Mouse (Mus musculus): ENCODE results near the gene Pld4.
"Not testable (repeated sequence)": the region's sequence is repeated elsewhere in the genome, so short reads cannot be mapped to it uniquely, and the experiment has no call there.

Gene Pld4

DNA sequence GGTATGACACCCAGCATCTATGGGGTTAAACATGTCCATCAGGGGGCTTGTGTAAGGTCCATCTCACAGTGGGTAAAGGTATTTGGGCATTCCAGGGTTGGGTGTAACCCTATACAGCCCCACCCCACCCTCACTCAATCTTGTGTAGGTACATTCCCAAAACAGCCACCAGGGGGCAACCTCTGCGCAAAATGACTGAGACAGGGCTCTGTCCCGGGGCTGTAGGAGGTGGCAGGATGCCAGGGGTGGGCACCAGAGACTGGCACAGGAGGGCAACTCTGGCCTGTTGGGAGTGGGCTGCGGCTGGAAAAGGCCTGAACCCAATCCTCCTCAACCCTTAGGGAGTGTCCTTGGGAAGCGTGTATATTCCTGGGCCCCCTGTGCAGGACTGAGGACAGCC, 40.0 kb downstream of the Pld4 start:
- peak; percentile 67 for DNase-seq (ENCODE audit: extremely low read depth, low read depth)

DNA sequence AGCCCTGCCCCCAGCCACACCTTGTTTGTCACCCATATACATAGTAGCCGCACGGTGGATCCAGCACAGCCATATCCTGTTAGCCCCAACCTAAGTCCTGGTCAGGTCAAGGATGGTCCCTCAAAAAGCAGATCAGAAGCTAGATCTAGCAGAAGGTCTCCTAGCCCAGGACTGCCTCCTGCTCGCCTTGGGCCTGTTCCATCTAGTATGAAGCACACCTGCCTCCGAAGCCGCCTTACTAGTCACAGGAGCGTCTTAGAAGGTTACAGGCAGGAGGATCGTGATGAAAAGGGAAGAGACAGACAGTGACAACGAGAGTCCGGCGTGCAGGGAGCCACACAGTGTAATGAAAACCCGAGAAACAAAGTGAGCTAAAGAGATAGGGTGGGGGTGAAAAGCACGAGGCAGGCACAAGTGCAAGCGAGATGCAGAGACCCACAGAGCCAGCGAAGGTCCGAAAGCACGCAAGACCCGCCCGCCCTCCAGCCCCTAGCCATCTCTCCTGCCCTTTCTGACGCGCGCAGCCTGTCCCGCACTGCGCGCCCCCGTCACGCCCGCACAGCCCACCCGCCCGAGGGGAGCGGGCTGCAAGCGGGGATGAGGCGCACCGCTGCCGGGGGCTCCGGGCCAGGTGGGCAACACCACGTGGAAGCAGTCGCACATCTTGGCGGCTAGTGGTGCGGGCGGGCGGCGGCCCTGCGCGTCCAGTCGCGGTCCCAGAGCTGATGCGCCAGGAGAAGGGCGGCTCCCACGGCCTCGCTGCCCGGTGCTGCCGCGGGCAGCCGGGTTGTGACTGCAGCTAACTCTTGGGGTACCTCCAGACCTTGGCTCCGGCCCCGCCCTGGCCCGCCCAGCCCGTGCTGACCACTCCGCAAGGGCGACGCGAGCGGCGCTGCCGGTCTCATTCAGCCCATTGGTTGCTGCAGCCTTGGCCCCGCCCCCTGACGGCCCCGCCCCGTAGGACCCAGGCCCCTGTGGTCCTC, 41.7 kb downstream of the Pld4 start, which contains the start of gene Ahnak2:
Gene Ahnak2, minus strand, starts transcription at position 794 of the 983 bp plus-strand sequence.
- DNase-seq (ENCODE audit: extremely low read depth, low read depth): no peak

DNA sequence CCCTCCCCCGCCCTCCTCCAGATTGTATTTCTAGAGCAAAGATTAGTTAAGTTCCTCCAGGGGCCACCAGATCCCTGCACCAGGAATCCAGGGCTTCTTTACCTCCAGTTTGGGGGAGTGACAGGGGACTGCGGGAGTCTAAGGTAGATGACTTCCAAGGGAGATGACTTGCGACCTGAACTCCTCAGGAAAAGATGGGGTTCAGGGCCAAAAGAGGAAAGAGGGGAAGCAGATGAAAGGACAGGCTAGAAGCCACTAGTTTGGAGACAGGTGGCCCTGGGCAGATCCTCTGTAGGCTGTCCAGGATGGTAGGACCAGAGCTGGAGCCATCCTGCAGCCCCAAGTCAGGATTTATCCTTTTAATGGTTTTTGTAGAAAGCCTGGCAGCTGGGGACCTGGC, 42.5 kb downstream of the Pld4 start:
- DNase-seq (ENCODE audit: extremely low read depth, low read depth): no peak

DNA sequence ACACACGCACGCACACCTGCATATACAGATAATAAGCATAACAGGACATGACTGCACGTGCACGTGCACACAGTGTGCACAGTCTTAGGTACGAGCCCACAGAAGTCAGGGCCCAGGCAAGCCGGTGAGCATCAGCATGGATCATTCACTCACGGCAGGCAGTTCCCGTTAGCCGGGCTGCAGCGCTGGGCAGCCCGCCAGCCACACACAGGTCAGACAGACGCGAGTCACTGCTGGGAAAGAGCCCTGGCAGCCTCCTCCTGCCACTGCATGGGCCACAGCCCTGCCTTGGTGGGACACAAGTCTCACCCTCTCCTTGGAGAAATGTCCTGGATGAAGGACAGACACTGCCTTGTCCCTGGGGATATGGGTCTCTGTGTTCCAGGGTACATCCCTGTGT, 43.6 kb downstream of the Pld4 start:
- DNase-seq (ENCODE audit: extremely low read depth, low read depth): no peak

DNA sequence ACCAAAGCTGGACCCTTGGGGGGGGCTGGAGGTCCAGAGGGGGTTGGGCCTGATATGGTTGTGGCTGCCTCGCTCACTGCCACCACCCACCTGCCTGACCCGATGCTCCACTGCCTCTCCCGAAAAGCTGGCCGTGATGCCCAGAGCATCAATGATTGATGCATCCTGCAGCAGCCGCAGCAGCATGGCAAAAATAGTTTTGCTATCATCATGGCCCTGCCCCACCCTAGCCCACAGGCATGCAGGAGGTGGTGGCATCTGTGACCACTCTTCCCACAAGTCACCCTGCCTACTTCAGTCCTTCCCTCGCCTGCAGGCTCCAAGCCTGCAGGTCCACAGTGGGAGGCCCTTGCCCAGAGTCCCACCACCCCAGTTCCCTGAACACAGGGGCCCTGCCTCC, 45.6 kb downstream of the Pld4 start:
- DNase-seq (ENCODE audit: extremely low read depth, low read depth): no peak

DNA sequence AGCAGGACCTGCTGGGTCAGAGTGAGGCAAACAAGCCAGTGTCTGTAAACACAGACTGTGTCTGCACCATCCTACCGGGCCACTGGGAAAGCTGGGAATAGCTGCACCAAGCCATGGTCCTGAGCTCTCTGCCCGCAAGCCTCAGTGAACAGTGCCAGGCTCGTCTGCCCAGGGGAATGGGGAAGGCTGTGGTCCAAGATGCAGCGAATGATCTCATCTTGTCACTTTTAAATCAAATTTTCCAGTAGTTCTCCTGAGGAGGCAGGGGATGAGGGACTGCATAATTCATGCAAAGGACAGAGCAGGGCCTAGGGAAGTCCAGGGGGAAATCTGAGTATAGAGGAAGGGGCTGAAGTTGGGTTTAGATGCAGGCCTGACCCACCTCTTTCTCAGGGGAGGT, 47.3 kb downstream of the Pld4 start:
- DNase-seq (ENCODE audit: extremely low read depth, low read depth): no peak

DNA sequence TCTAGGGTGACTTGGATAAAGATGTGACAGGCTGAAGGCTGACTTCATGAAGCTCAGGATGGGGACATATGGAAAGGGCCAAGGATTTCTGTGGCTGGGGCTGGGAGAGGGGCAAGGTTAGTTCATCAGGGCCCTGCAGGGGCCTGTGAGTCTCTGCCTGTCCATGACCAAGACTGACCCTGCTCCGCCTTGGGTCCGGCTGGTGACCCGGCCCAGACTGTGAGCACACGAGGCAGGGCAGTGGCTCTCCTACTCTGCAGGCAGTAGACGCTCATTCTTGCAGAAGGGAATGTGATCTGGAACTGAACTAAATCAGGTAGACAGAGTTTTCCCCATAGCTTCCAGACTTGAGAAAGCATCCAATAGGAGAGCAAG, 47.7 kb downstream of the Pld4 start:
- DNase-seq (ENCODE audit: extremely low read depth, low read depth): no peak

DNA sequence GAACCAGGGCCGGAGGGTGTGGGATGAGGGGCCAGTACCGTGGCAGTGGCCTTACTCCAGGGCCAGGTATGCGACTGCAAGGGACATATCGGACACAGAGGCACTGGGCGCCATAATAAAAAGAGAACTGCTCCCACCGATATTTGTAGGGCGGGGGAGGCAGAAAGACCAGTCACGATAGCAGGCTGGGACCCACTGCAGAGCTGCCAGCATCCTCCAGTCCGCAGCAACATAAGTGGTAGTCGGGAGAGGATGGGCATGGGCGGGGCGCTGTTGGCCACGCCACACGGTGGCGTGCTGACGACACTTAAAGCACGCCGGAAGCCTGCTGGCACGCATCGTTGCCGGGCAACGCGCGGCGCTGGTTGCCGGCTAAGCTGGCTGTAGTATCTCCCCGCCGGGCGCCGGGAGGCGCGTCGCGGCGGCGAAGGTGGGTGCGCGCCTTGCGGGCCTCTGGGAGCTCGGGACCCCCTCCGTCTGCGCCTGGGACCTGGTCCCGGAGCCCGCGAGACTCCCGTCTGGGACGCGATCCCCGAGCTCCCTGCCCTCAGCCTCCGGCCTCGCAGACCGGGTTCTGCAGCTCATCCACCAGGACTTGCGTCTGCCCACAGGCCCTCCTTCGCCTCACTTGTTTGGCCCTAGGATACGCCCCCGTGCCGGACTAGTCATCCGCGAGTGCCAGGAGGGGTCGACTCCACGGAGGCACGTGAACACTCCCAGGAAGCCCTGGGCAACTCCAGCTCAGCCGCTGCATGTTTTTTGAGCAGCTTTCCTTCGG, 48.3 kb downstream of the Pld4 start, which contains the start of gene Clba1:
Gene Clba1, plus strand, starts transcription at position 351 of the 778 bp plus-strand sequence.
- DNase-seq (ENCODE audit: extremely low read depth, low read depth): peak; percentile 99

DNA sequence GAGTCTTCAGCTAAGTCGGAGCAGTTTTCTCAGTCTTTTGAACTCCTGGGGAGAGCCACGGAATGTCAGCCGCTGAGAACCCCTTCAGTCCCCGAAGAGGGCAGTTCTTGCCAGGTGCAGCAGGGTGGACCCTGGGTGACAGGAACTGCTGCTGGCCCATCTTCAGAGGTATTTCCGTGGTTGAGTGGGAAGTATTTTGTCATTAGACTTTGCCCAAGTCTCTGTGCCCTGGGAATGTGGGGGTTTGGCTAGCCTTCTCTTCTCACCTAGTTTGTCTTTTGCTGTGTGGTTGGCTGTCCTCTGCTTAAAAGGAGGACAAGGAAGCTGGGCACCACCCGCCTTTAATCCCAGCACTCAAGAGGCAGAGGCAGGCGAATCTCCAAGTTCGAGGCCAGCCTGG, 49.2 kb downstream of the Pld4 start:
- DNase-seq (ENCODE audit: extremely low read depth, low read depth): no peak

DNA sequence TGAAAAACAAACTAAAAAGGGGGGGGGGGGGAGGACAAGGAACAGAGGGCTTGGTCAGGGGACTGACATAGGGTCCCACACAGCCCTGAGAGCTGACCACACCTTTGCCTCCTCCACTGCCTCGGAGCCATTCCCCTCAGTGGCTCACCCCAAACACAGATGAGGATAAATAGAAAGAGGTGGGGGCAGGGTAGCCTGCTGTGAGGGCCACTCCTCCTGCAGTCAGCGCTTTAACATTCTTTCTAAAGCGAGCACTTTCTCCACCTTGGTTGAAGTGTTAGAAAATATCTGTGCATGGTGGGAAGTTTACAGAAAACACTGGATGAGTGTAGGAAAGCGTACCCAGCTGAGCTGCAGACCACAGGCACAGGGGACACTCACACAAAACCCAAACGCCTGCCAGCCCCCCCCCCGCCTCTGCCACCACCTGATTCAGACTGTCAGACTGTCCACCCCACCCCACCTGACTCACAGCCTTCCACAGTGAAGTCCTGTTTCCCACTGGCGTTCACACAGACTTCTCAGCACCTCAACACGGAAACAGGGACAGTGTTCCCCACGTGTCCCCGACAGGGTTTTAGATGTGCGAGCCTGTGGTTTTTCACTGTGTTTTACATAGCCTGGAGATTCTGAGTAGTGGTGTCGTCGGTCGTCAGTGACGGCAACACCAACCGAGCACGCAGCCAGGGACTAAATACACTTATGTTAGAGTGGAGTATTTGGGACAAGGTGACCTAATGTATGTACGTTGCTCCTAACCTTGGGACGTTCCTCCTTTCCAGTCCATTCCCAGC, 49.8 kb downstream of the Pld4 start:
- DNase-seq (ENCODE audit: extremely low read depth, low read depth): no peak

DNA sequence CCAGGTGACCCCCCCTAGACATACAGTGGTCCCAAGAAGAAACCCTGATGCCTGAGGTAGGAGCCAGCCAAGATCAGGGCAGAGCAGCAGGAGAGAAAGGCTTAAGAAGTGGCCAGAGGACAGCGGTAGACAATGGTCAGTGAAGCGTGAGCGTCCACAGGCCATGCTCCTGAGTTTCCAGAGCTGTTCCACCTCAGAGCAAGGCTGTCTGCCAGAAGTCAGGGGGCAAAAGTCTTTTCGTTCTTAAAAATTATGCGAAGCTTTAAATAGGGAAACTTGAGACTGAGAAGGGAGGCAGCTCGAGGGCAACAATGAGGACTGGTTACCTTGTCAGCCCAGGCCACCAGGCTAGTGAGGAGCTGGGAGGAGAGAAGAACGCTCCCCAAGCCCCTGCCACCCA, 52.9 kb downstream of the Pld4 start:
- no peak for DNase-seq (ENCODE audit: extremely low read depth, low read depth)

DNA sequence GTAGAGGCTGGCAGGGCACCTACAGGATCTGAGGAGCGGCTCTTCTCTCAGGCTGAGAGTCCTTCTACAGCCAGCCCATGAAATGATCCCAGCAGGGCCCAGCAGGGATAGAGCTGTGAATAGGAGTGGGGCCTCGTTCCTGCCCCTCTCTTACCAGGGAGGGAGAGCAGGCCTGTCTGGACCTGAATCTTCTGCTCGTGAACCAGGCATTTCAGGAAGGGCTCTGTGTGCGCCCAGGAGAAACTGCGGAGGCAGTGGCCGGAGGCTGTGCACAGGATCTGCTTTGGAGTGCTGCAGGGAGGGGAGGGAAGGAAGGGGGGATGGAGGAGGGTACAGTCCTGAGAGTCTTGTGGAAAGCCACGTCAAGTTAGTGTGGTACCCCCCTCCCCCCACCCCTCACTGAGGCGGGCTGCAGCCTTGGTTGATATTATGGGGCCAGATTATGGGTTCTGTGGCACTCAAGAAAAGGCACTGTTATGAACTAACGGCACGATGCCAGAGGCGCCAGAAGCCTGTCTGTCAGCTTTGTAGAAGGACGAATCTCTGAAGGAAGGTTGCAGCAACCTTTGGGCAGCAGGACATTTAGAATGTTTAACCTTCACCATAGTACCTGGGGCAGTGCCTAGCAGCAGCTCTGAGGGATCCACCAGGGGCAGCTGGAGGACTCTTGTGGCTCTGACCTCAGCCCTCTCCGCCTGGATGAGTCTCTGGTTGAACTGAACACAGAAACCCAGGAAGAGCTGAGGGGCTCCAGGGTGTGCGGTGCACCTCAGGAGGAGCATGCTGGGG, 54.4 kb downstream of the Pld4 start:
- DNase-seq (ENCODE audit: extremely low read depth, low read depth): no peak

DNA sequence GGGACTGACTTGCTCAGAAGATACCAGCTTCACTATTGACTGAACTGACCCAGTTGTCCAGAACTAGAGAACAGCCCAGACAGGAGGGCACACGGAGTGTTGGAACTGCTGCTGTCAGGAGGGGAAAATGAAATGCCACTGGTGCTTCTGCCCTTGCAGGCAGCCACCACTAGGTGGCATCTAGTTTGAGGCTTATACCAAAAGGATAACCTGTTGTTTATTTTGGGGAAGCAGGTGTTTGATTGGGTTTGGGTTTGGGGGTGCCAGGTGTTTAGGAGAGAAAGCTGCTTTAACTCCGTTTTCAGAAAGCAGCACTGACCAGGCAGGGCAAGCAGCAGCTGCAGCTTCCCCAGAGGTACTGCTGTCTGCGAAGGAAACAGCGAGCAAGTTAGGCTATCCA, 55.8 kb downstream of the Pld4 start:
- DNase-seq (ENCODE audit: extremely low read depth, low read depth): no peak

DNA sequence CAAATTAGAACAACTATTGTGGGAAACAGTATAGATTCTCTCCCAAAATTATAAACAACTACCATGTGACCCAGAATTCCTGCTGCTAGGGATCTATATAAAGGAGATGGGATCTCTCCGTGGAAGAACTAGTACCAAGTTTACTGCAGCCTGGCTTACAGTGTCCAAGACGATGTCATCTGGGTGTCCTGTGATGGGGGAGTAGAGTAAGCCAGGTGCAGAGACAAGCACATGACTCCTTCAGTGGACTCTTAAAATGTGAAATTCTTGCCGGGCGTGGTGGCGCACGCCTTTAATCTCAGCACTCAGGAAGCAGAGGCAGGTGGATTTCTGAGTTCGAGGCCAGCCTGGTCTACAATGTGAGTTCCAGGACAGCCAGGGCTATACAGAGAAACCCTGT, 56.4 kb downstream of the Pld4 start:
- DNase-seq (ENCODE audit: extremely low read depth, low read depth): not testable (repeated sequence)
